Mouse (Mus musculus) myocyte (in vitro differentiated cells): Measurements from ENCODE around the gene Ifitm10.

Source experiments
- CEBPB ChIP-seq: IDR thresholded peaks from 2 replicates; pipeline ENCODE4 v1.6.1; 2011; ENCODE audit warnings: mild to moderate bottlenecking, moderate library complexity; ENCODE audit not compliant: poor library complexity, insufficient read depth, severe bottlenecking
- E2F4 ChIP-seq: IDR thresholded peaks from one replicate; pipeline ENCODE4 v1.6.1; 2011; ENCODE audit warnings: mild to moderate bottlenecking, control low read depth, moderate library complexity; ENCODE audit not compliant: insufficient read depth
- MAX ChIP-seq: IDR thresholded peaks from one replicate; pipeline ENCODE4 v1.6.1; 2011; ENCODE audit warnings: low read depth, mild to moderate bottlenecking, control low read depth
- MYOD1 ChIP-seq, 3 experiments: IDR thresholded peaks; one replicate each; pipeline ENCODE4 v1.6.1; 2011; ENCODE audit warnings: control low read depth in 2 of 3, low read depth in 2 of 3, mild to moderate bottlenecking in 2 of 3, moderate library complexity in 1 of 3; ENCODE audit not compliant: insufficient read length in 2 of 3, control insufficient read depth in 1 of 3
- MYOG ChIP-seq, 3 experiments: IDR thresholded peaks; one replicate each; pipeline ENCODE4 v1.6.1; 2011; ENCODE audit warnings: control low read depth in 2 of 3, low read depth in 2 of 3, mild to moderate bottlenecking in 2 of 3; ENCODE audit not compliant: insufficient read length in 2 of 3, control insufficient read depth in 1 of 3, insufficient read depth in 1 of 3
- POLR2A ChIP-seq: IDR thresholded peaks from one replicate; pipeline ENCODE4 v1.6.1; 2011; ENCODE audit warnings: low read depth, mild to moderate bottlenecking, control low read depth, moderate library complexity; ENCODE audit not compliant: insufficient read length
- POLR2AphosphoS2 ChIP-seq: IDR thresholded peaks from one replicate; pipeline ENCODE4 v1.6.1; 2011; ENCODE audit warnings: low read depth, control low read depth; ENCODE audit not compliant: insufficient read length
- TCF12 ChIP-seq: IDR thresholded peaks from one replicate; pipeline ENCODE4 v1.6.1; 2011; ENCODE audit warnings: mild to moderate bottlenecking, control low read depth; ENCODE audit not compliant: poor library complexity, insufficient read depth, severe bottlenecking

DNA sequence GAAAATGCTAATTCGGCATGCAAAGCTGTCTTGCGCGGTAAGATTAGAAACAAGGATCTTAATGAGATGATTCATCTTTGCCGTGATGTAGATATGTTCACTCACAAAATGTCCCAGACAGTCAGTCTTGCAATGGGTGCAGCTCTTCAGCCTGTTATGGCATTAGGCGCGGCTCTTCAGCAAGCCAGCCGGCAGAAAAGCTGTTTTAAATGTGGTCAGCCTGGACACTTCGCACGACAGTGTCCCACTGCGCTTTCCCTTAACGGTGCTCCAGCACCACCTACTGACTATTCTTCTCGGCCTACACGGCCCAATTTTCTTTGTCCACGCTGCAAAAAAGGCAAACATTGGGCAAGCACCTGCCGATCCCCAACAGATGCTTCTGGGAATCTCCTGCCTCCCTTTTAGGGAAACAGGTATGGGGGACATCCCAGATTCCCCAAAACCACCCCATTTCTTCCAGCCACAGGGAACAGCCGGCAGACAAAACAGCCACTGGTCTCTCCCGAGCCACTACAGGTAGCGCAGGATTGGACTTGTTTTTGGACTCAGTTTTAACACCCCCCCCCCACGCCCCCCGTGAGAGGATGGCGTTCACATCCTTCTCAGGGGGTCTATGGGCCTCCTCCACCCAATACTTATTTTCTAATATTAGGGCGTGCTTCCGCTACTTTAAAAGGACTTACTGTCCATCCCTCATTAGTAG lies 88.3 kb downstream of the Ifitm10 start:
- no peak for TF ChIP-seq POLR2A
- TF ChIP-seq POLR2AphosphoS2 = no peak
- TF ChIP-seq TCF12 = no peak
- no peak for TF ChIP-seq CEBPB
- no peak for TF ChIP-seq MAX
- TF ChIP-seq MYOD1 (IDR thresholded peaks at IDR 0.05; ENCODE audit: control insufficient read depth in 1 of 3, insufficient read length in 2 of 3, low read depth in 2 of 3) = no peak
- no peak for TF ChIP-seq E2F4
- no peak for TF ChIP-seq MYOG (IDR thresholded peaks at IDR 0.05; ENCODE audit: control insufficient read depth in 1 of 3, insufficient read depth in 1 of 3, insufficient read length in 2 of 3, low read depth in 2 of 3)
